Mouse (Mus musculus): Measurements from ENCODE around the gene Ctsc.
"Not testable (repeated sequence)": the region's sequence is repeated elsewhere in the genome, so short reads cannot be mapped to it uniquely, and the experiment has no call there.

Ctsc gene
- long read RNA-seq, experiment 1, transcript Ctsc-201 (7 exons, 2,493 nt): major isoform, 18 of 21 reads
- long read RNA-seq, experiment 1, partial matches to known transcripts: 0 of 21 reads
- long read RNA-seq, experiment 1, other reads (novel, unspliced or antisense): 2 of 21 reads
- long read RNA-seq, experiment 2, transcript Ctsc-201 (7 exons, 2,493 nt): major isoform, 27 of 30 reads
- long read RNA-seq, experiment 2, partial matches to known transcripts: 3 of 30 reads
- long read RNA-seq, experiment 2, other reads (novel, unspliced or antisense): 0 of 30 reads

GRCm38 (mm10) chr7:88277858-88278627 is at the start of gene Ctsc:
Ctsc (plus strand) TSS chr7:88278085.
- intact Hi-C loops (cut with DNase I): no loop called here

GRCm38 (mm10) chr7:88229051-88229450 is 48.8 kb upstream of the Ctsc start:
- intact Hi-C loops (cut with DNase I): no loop called here

GRCm38 (mm10) chr7:88230121-88230520 is 47.8 kb upstream of the Ctsc start:
- intact Hi-C loops (cut with DNase I): no loop called here

GRCm38 (mm10) chr7:88230756-88231522 is 46.9 kb upstream of the Ctsc start:
- intact Hi-C loops (cut with DNase I): no loop called here

- intact Hi-C loops (cut with DNase I): no loop called here
Observed at GRCm38 (mm10) chr7:88243059-88243458, 34.8 kb upstream of the Ctsc start.

GRCm38 (mm10) chr7:88244462-88244861 is 33.4 kb upstream of the Ctsc start:
- intact Hi-C loops (cut with DNase I): no loop called here

- intact Hi-C loops (cut with DNase I): not testable (repeated sequence)
Observed at GRCm38 (mm10) chr7:88250380-88250779, 27.5 kb upstream of the Ctsc start.

GRCm38 (mm10) chr7:88251535-88251934 is 26.4 kb upstream of the Ctsc start:
- intact Hi-C loops (cut with DNase I): no loop called here

- intact Hi-C loops (cut with DNase I): no loop called here
Observed at GRCm38 (mm10) chr7:88252129-88252528, 25.8 kb upstream of the Ctsc start.

- intact Hi-C loops (cut with DNase I): no loop called here
Observed at GRCm38 (mm10) chr7:88254884-88255283, 23.0 kb upstream of the Ctsc start.

GRCm38 (mm10) chr7:88259155-88259925 is 18.5 kb upstream of the Ctsc start:
- intact Hi-C loops (cut with DNase I): no loop called here

- intact Hi-C loops (cut with DNase I): no loop called here
Observed at GRCm38 (mm10) chr7:88261799-88262198, 16.1 kb upstream of the Ctsc start.

- intact Hi-C loops (cut with DNase I): no loop called here
Observed at GRCm38 (mm10) chr7:88264861-88265260, 13.0 kb upstream of the Ctsc start.

GRCm38 (mm10) chr7:88269913-88270312 is 8.0 kb upstream of the Ctsc start:
- intact Hi-C loops (cut with DNase I): no loop called here

GRCm38 (mm10) chr7:88271531-88271930 is 6.4 kb upstream of the Ctsc start:
- intact Hi-C loops (cut with DNase I): no loop called here

- intact Hi-C loops (cut with DNase I): no loop called here
Observed at GRCm38 (mm10) chr7:88276914-88277765, 745 bp upstream of the Ctsc start.

GRCm38 (mm10) chr7:88278628-88279196 is 827 bp downstream of the Ctsc start:
- intact Hi-C loops (cut with DNase I): no loop called here

- intact Hi-C loops (cut with DNase I): no loop called here
Observed at GRCm38 (mm10) chr7:88285276-88285675, 7.4 kb downstream of the Ctsc start.

GRCm38 (mm10) chr7:88291036-88291435 is 13.2 kb downstream of the Ctsc start:
- intact Hi-C loops (cut with DNase I): no loop called here

GRCm38 (mm10) chr7:88292044-88292443 is 14.2 kb downstream of the Ctsc start:
- intact Hi-C loops (cut with DNase I): no loop called here

All from adrenal gland (tissue).